In the genomic region with DNA sequence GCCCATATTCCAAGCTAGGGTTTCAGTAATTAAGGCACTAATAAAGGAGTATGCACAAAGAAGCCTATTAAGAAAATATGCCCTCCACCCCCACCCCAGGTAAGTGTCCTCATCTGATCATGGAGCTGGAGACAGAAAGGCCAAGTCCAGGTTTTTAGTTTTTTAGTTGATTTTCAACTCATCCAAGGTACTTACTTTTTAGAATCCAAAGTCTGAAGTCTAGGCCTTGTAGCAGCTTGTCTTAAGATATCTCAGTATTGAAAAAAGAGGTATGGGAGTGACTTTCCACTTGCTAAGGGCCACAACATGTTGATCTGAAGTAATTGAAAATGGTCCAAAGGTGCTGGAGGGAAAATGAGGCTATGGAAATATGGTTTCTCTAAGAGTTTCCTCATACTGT, we compare ENCODE assay signal across 16 mouse cellular contexts.
"Had no signal": no experiment of that assay in that cellular context is flagged by ENCODE, and none has a peak within 500 bp of the region (broad histone marks: within the 10 kb centered on the region; RNA-seq: fewer than 3 reads in every experiment).

No protein-coding gene starts in this region.

- H3K4me3 ChIP-seq: neural tube, embryonic 13.5 days; neural tube, embryonic 15.5 days; stomach, embryonic 15.5 days had no signal

- H3K27ac ChIP-seq: neural tube, embryonic 13.5 days; neural tube, embryonic 15.5 days; stomach, embryonic 15.5 days; stomach, postnatal 0 days had no signal

- H3K4me1 ChIP-seq: neural tube, embryonic 13.5 days; neural tube, embryonic 15.5 days; stomach, embryonic 15.5 days had no signal

- H3K36me3 ChIP-seq: neural tube, embryonic 13.5 days; neural tube, embryonic 15.5 days; stomach, embryonic 15.5 days had no signal

- H3K27me3 ChIP-seq: neural tube, embryonic 13.5 days; neural tube, embryonic 15.5 days; stomach, embryonic 15.5 days had no signal

- DNase-seq: retina, postnatal 1 day; right cerebral cortex, adult 18-20 months; right cerebral cortex, postnatal 14 days; right cerebral cortex, postnatal 25 days; right cerebral cortex, postnatal 4 days; spleen, adult 18-20 months; thymus, adult 18-20 months; thymus, adult 2 months; thymus, postnatal 14 days; thymus, postnatal 25 days; thymus, postnatal 36 days; thymus, postnatal 4 days had no signal
